Mouse (Mus musculus): ENCODE measurements at regions not wholly inside any gene's neighbourhood (a gene's known extent, or its start where the extent isn't known, plus 50 kb on each side); places are given as distances from the start of the nearest gene placed in this dataset.

DNA sequence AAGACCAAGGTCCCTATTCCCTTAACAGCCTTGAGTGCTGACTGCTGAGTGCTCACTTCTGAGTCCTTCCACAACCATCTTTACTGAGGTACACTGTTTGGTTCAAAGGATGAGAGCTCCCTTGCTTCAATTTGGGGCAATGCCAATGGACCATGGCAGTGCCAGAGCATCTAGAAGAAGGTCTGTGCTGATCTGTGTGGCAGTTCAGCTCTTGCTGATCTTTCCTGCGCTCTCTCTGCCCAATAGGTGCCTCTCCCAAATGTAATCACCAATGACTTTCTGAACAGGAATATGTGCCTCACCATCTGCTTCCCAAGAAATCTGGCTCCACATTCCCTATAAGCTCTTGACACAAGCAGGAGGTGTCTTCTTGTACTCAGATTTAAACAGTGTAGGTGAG is 67.9 kb downstream of the Crygs start:
- no peak for TF ChIP-seq POLR2A (IDR thresholded peaks at IDR 0.05; ENCODE audit: insufficient read depth, low read depth, low read length)
- TF ChIP-seq CTCF (IDR thresholded peaks at IDR 0.05), result no peak
- no peak for TF ChIP-seq EP300 (IDR thresholded peaks at IDR 0.05; ENCODE audit: insufficient read depth, low read depth, low read length)
